Mouse (Mus musculus) adrenal gland, adult 18-20 months (tissue): ENCODE results near the gene Aurkb. TPM values are rescaled to one million over a fixed set of nuclear protein-coding genes. Genes with fewer than 3 reads are reported as not detected.

ENCODE experiments used
- DNase-seq, 2 experiments: peaks; one replicate each; pipeline ENCODE4 v3.0.0; 2021 to 2022; ENCODE audit warnings: low spot score in 2 of 2
- total RNA-seq, 2 experiments: library from RNA; stranded (reverse); gene quantifications; 1 replicate in 1 of 2; 2 replicates in 1 of 2; pipeline ENCODE4 v1.2.3; 2021

Aurkb gene
- total RNA-seq, 2 experiments from 2014 or later = 1.4 to 1.9 TPM

GRCm38 (mm10) chr11:69063413-69064201 is 18.2 kb downstream of the Aurkb start:
- DNase-seq = peak; percentile 84 to 85

- DNase-seq = no peak
Observed at GRCm38 (mm10) chr11:69064259-69065133, 19.0 kb downstream of the Aurkb start.

- DNase-seq = no peak
Observed at GRCm38 (mm10) chr11:69065394-69065925, 20.0 kb downstream of the Aurkb start.

- DNase-seq = peak in 1 of 2 experiments; percentile 46
Observed at GRCm38 (mm10) chr11:69066163-69066861, 20.9 kb downstream of the Aurkb start.

GRCm38 (mm10) chr11:69066956-69067355 is 21.5 kb downstream of the Aurkb start:
- DNase-seq = peak; percentile 87 to 91

- no peak for DNase-seq
Observed at GRCm38 (mm10) chr11:69067601-69068000, 22.2 kb downstream of the Aurkb start.

- DNase-seq = no peak
Observed at GRCm38 (mm10) chr11:69070093-69070492, 24.6 kb downstream of the Aurkb start.

GRCm38 (mm10) chr11:69070590-69071222 is 25.3 kb downstream of the Aurkb start, which contains the start of gene Tmem107:
Gene Tmem107, plus strand, starts transcription at chr11:69070806.
- DNase-seq = peak; percentile 88 to 91

- no peak for DNase-seq
Observed at GRCm38 (mm10) chr11:69071262-69071661, 25.8 kb downstream of the Aurkb start.

- no peak for DNase-seq
Observed at GRCm38 (mm10) chr11:69072234-69072633, 26.8 kb downstream of the Aurkb start.

GRCm38 (mm10) chr11:69072666-69073064 is 27.2 kb downstream of the Aurkb start:
- no peak for DNase-seq

- peak; percentile 56 to 63 for DNase-seq
Observed at GRCm38 (mm10) chr11:69073065-69073888, 27.8 kb downstream of the Aurkb start.

GRCm38 (mm10) chr11:69073951-69074775 is 28.7 kb downstream of the Aurkb start:
- DNase-seq = no peak

GRCm38 (mm10) chr11:69074776-69075069 is 29.3 kb downstream of the Aurkb start:
- no peak for DNase-seq

- no peak for DNase-seq
Observed at GRCm38 (mm10) chr11:69075764-69076479, 30.5 kb downstream of the Aurkb start.

- DNase-seq = no peak
Observed at GRCm38 (mm10) chr11:69076572-69076971, 31.1 kb downstream of the Aurkb start.

GRCm38 (mm10) chr11:69077316-69077715 is 31.9 kb downstream of the Aurkb start:
- no peak for DNase-seq

- DNase-seq = no peak
Observed at GRCm38 (mm10) chr11:69078041-69078440, 32.6 kb downstream of the Aurkb start.
